Mouse (Mus musculus) megakaryocyte, embryonic 14.5 days (primary cell): Measurements from ENCODE around the gene Draxin.

Experiments used
- FLI1 ChIP-seq: IDR thresholded peaks from 2 replicates; pipeline ENCODE4 v1.6.1; 2012; ENCODE audit warnings: low read length, inconsistent platforms, mixed read lengths
- GATA1 ChIP-seq: IDR thresholded peaks from 3 replicates; pipeline ENCODE4 v1.6.1; 2012; ENCODE audit warnings: mixed read lengths, low read length, inconsistent platforms, borderline replicate concordance

DNA sequence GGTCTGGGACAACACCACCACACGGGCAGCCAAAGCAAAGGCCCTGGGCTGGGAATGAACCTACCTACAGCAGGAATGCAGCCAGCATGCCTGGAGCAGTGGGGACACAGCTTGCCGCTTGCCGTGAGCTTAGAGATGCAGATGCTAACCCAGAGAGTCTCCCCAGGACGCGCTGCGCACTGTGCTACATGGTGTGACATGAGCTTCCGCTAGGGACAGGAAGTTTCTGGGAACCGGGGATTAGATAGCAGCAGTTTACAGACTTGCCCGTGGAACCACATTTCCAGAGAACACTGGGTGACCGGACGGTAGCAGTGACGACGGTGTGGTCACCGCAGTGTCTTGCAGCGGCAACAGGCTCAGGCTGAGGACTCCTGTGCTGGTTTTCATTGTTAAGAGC lies 39.1 kb upstream of the Draxin start:
- TF ChIP-seq FLI1 (peak; percentile 66; the same call in 1 of the 2 replicates), GATA1 (peak; percentile 96)
